Comparison of ENCODE assay signal across 28 mouse cellular contexts in the genomic region with DNA sequence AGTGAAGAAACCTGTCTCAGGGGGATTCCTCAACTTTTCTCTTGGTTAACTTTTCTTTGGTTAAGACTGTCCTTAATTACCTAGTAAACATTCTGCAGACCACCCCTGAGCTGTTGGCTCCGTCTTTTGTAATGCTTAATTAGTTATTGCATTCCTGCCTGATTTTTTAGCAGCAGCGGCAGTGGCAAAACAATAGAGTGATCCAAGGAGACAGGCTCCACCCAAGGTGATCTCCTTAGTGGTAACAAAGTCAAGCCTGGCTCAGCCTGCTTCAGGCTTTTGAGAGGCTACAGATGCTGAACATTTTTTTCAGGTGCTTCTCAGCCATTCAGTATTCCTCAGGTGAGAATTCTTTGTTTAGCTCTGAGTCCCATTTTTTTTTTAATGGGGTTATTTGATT.
"Had no signal": no experiment of that assay in that cellular context is flagged by ENCODE, and none has a peak within 500 bp of the region (broad histone marks: within the 10 kb centered on the region; RNA-seq: fewer than 3 reads in every experiment).

No protein-coding gene starts in this region.

- H3K27ac ChIP-seq: gastrocnemius, adult 2 months; heart, embryonic 10.5 days; heart, embryonic 13.5 days; heart, embryonic 15.5 days; hindbrain, embryonic 13.5 days; hindbrain, embryonic 15.5 days; hindbrain, postnatal 0 days; intestine, embryonic 15.5 days; layer of hippocampus, adult 2 months; left cerebral cortex, adult 2 months; limb, embryonic 10.5 days; limb, embryonic 12.5 days; liver, embryonic 13.5 days; liver, embryonic 15.5 days had no signal

- H3K9ac ChIP-seq: heart, embryonic 13.5 days; heart, embryonic 15.5 days; hindbrain, embryonic 13.5 days; hindbrain, embryonic 15.5 days; intestine, embryonic 15.5 days; limb, embryonic 12.5 days; liver, embryonic 13.5 days; liver, embryonic 15.5 days; liver, postnatal 0 days had no signal

- H3K36me3 ChIP-seq: heart, embryonic 10.5 days; heart, embryonic 13.5 days; heart, embryonic 15.5 days; hindbrain, embryonic 13.5 days; hindbrain, embryonic 15.5 days; intestine, embryonic 15.5 days; limb, embryonic 10.5 days; limb, embryonic 12.5 days; liver, embryonic 13.5 days; liver, embryonic 15.5 days had no signal

- DNase-seq: gastrocnemius, adult 2 months; gastrocnemius, postnatal 10 days; gastrocnemius, postnatal 25 days; heart, adult 18-20 months; heart, postnatal 14 days; heart, postnatal 36 days; kidney, adult 18-20 months; kidney, adult 8-10 months; kidney, postnatal 10 days; kidney, postnatal 25 days; kidney, postnatal 4 days; liver; liver, embryonic 13.5 days; liver, postnatal 0 days had no signal

- H3K4me3 ChIP-seq: gastrocnemius, adult 2 months; heart, embryonic 10.5 days; heart, embryonic 13.5 days; heart, embryonic 15.5 days; hindbrain, embryonic 13.5 days; hindbrain, embryonic 15.5 days; intestine, embryonic 15.5 days; layer of hippocampus, adult 2 months; left cerebral cortex, adult 2 months; limb, embryonic 10.5 days; limb, embryonic 12.5 days; liver, embryonic 13.5 days; liver, embryonic 15.5 days had no signal

- H3K4me2 ChIP-seq: heart, embryonic 13.5 days; heart, embryonic 15.5 days; hindbrain, embryonic 13.5 days; hindbrain, embryonic 15.5 days; intestine, embryonic 15.5 days; limb, embryonic 12.5 days; liver, embryonic 11.5 days; liver, embryonic 13.5 days; liver, embryonic 15.5 days had no signal

- H3K9me3 ChIP-seq: heart, embryonic 10.5 days; heart, embryonic 13.5 days; heart, embryonic 15.5 days; hindbrain, embryonic 13.5 days; hindbrain, embryonic 15.5 days; intestine, embryonic 15.5 days; limb, embryonic 10.5 days; limb, embryonic 12.5 days; liver, embryonic 13.5 days; liver, embryonic 15.5 days had no signal

- ATAC-seq: hindbrain, postnatal 0 days; intestine, embryonic 15.5 days; intestine, postnatal 0 days; liver, postnatal 0 days had no signal

- H3K4me1 ChIP-seq: heart, embryonic 10.5 days; heart, embryonic 13.5 days; heart, embryonic 15.5 days; hindbrain, embryonic 13.5 days; hindbrain, embryonic 15.5 days; intestine, embryonic 15.5 days; limb, embryonic 10.5 days; limb, embryonic 12.5 days; liver, embryonic 13.5 days; liver, embryonic 15.5 days had no signal

- H3K27me3 ChIP-seq: heart, embryonic 13.5 days; heart, embryonic 15.5 days; hindbrain, embryonic 13.5 days; hindbrain, embryonic 15.5 days; intestine, embryonic 15.5 days; limb, embryonic 12.5 days; liver, embryonic 13.5 days; liver, embryonic 15.5 days had no signal
